Mouse (Mus musculus): ENCODE measurements at regions not wholly inside any gene's neighbourhood (a gene's known extent, or its start where the extent isn't known, plus 50 kb on each side); places are given as distances from the start of the nearest gene placed in this dataset.

DNA sequence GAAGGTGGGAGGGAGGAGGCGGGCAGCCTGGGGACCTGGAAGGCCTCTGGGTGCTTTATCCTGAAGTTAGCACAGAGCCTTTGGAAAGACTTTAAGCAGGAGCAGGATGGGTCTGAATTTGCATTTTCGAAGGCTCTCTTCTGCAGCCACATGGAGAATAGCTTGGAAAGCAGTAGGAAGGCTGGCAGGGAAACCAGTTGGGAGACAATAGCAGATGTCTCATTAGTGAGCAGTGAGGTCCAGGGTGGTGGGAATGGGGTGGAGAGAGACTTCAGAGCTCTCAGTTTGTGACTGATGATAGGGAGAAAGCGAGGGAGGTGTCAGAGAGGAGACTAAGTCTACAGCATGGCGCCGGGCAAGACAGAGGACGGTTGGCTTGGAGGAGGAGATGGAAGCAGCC lies 199.1 kb downstream of the Cbln1 start:
- DNase-seq (ENCODE audit: low spot score) = no peak

DNA sequence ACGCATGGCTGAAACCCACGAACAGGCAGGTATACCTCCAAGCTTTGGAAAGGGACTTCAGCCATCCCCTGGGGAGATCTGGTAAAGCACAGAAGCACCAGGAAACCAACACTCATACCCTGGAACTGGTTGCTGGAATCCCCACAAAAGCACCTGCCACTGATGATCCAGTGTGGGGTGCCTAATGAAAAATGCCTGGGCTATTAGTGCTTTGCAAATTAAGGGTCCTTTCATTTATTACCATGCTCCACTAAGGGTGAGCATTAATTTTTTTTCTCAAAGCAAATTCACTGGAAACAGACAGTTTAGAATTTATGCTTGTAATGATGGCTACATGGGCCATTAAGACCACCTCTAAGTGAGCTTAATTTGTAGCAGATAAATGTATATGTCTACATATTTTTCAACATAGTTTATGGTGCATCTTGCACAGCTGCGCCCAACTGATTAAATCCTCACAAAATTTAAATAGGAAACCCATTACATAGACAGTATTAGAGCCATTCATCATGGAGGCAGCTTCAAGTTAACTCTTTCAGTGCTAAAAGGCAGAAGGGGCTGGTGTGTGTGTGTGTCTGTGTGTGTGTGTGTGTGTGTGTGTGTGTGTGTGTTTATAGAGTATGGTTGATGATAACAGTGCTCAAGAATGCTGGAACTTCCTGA lies 201.8 kb downstream of the Cbln1 start:
- DNase-seq (ENCODE audit: low spot score) = no peak

GRCm38 (mm10) chr8:87268159-87268558 lies 204.2 kb downstream of the Cbln1 start:
- DNase-seq (ENCODE audit: low spot score) = no peak

GRCm38 (mm10) chr8:87264999-87265398 lies 207.4 kb downstream of the Cbln1 start:
- no peak for DNase-seq (ENCODE audit: low spot score)

- DNase-seq (ENCODE audit: low spot score) = no peak
These were observed 212.1 kb downstream of the Cbln1 start for GRCm38 (mm10) chr8:87260305-87260704.

DNA sequence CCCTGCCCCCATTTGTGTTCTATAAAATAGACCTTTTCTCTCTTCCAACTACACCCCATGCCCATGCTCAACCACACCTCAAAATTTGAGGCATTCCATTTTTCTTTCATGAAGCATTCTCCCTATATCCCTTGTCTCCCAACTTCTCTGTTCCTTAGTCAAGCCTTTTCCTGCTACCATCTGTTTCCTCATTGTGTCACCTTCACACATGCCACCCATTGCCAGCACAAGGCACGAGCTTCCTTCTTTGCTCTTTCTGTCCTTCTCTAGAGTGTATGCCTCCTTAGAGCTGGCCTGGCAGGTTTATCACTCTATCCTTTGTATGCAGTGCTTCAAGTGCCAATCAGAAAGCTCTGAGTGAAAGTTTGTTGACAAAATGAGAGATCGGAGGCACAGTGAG lies 229.7 kb downstream of the Cbln1 start:
- DNase-seq (ENCODE audit: low spot score) = no peak

- no peak for DNase-seq (ENCODE audit: low spot score)
These were observed 235.2 kb downstream of the Cbln1 start for GRCm38 (mm10) chr8:87237181-87237580.

DNA sequence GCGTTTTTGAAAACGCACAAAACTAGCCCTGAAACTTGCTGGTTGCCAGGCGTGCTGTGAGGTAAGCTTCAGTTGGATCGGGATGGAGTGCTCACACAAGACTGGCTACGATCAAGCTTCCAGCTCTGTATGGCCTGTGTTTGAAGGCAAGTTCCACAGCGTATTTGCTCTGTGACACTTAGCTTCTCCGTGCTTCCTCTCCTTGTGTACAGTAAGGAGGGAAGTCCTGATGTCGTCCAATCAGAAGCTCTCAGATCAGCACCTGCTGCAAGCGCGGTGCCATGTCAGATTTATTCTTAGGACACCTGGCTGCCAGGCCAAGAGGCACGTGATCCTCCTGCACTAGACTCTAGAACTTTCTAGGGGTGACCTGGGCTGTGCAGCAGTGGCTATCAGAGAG lies 236.0 kb downstream of the Cbln1 start:
- DNase-seq (ENCODE audit: low spot score) = no peak

- no peak for DNase-seq (ENCODE audit: low spot score)
These were observed 236.9 kb downstream of the Cbln1 start for GRCm38 (mm10) chr8:87235341-87236075.

DNA sequence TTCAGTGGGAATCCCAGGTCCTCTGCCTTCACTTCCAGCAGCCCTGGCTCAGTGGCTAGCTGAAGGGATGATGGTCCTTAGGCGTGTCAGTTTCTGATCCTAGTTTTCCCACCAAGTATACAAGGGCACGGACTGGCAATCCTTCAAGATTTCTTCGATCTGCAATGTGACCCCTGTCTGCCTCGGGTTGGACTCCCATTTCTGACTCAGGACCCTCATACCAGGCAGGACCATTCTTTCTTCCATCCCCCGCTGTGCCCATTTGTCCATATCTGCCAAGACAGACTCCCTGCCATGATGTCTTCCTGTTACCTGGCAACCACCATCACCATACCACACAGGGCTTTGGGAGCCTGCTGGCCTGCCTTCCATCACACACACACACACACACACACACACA lies 238.1 kb downstream of the Cbln1 start:
- no peak for DNase-seq (ENCODE audit: low spot score)

DNA sequence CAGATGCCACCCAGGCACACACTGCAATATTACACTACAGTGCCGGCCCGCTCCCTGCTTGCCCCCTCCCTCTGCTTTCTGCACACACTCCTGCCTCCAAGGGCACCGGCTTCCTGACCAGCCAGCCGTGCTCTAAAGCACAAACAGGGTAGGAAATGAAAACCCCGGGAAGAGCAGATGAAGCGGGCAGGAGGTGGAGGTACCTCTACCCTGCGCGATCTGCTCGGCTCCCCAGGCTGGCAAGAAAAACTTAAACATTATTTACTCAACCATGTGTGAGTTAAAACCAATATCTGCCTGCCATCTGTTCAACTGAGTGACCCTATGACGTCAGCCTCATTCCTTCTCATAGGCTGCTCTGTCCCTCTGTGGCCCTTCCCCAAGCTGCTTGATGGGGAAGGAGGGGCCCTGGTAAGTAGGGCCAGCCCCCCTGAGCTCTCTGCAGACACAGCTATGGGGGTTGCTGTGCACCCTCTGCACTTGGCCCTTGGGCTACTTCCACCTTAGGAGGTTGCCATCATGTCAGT lies 238.5 kb downstream of the Cbln1 start:
- DNase-seq (ENCODE audit: low spot score) = no peak

DNA sequence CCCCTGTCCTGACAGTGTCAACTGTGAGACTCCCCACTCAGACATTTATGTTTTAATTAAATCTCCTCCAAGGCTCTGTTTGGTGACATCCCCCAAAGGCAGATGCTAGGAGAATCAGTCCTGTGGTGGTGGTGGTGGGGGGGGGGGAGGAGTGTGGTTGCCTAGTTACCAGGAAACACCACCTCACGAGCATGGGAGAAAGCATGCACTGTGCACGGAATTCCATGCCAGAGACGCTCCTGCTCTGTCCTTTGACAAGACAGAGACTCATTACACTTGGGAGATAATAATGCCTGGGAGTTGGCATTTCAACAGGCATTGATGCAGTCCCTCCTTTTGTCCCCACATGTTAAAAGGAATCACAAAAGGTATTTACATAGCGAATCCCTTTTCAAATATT lies 240.6 kb downstream of the Cbln1 start:
- no peak for DNase-seq (ENCODE audit: low spot score)

DNA sequence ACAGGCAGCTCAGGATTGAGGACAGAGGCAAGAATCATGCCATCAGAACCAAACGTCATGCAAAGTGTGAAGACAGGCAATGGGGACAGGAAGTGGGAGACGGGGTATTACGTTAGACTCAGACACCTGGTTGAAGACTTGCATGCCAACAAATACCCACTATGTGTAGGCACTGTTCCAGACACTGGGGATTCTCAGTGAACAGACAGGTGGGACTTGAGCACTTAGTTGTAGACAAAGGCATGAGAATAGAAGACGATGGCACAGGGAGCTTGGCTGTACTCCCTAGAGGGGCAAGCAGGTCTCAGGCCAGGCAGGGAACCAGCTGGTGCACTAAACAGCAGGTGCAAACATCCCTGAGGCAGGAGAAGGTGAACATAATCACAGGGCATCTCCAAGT lies 242.3 kb downstream of the Cbln1 start:
- no peak for DNase-seq (ENCODE audit: low spot score)

GRCm38 (mm10) chr8:87229182-87229581 lies 243.2 kb downstream of the Cbln1 start:
- no peak for DNase-seq (ENCODE audit: low spot score)

DNA sequence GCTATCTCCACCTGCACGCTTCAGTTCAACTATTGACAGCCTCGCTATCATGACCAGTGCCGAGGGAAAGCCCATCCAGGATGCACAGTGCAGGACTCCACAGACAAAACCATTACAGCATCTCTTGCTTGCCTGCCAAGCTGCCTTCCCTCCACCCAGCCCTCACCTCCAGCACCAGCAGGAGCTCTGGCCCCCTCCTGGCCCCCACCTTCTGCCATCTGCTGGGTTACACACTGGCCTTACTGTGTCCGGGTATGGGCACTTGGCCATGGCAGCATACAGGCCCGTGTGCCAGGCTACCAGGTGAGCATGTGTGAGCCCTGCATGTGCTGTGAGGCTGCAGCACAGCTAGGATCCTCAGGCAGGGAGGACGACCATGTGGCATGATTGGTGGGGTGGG lies 243.6 kb downstream of the Cbln1 start:
- no peak for DNase-seq (ENCODE audit: low spot score)

- no peak for DNase-seq (ENCODE audit: low spot score)
These were observed 246.6 kb downstream of the Cbln1 start for GRCm38 (mm10) chr8:87225504-87226425.

DNA sequence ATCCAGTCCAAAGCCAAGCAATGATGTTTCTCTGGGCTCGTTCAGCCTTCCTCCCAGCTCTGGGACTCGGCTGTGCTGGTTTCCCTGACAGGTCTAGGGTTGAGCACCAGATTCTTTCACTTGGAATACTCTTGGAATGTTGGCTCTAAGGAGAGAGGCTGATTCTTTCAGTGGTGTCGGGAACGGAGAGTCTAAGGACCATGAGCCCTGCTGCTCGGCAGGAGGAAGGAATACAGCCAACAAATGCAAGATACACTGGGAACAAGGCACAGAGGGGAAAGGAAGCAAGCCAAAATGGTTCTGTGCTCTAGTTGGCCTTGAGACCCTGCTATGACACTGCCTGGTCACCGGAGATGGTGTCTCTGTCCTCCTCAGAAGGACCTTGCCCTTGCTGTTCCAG lies 251.8 kb downstream of the Cbln1 start:
- DNase-seq (ENCODE audit: low spot score) = no peak

DNA sequence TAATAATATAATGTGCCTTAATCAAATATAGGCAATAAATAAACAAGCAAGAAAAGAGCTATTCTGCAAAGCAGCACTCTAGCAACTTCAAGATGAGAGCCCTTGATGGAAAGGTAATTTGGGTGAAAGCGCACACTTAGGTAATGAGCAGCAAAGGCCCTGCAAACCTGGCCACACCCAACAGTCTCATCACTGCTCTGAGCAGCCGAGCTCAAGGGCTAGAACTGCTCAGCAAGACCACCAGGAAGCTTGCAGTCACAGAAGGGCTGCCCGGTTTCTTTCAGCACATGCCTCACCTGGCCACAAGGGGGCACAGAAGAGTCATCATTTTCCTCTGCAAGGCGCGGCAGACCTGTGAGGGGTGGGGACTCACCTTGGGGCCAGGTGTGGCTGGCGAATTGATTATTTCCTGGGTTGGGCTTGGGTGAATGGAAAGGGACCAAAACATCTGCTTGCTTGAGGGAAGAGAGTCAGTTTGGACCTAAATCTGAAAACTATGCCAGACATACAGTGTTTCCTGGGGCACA lies 253.4 kb downstream of the Cbln1 start:
- DNase-seq (ENCODE audit: low spot score) = peak; percentile 22

- DNase-seq (ENCODE audit: low spot score) = no peak
These were observed 257.4 kb downstream of the Cbln1 start for GRCm38 (mm10) chr8:87214962-87215361.

GRCm38 (mm10) chr8:87210546-87210945 lies 261.9 kb downstream of the Cbln1 start:
- DNase-seq (ENCODE audit: low spot score) = no peak

DNA sequence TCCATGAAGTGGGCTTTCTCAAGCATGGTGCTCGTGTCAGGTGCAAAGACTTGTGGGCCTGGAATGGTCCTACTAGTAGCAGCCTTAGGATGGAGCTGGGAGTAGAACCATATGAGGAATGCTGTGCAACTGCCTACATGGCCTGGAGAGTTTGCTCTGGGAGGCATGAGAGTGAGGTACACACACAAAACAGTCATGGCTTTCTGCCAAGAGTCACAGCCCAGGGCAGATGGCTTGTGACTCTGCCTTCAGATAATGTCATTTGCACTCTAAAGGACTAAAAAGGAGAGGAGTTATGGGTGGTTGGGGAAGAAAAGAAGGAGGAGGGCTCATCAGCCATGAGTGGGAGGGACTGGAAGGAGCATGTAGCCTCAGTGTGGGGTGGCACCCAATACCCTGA lies 263.1 kb downstream of the Cbln1 start:
- no peak for DNase-seq (ENCODE audit: low spot score)

- DNase-seq (ENCODE audit: low spot score) = no peak
These were observed 264.4 kb downstream of the Cbln1 start for GRCm38 (mm10) chr8:87208036-87208435.

All from ovary, postnatal 14 days (tissue).